15 mouse cellular contexts compared by ENCODE assay signal in the genomic region with DNA sequence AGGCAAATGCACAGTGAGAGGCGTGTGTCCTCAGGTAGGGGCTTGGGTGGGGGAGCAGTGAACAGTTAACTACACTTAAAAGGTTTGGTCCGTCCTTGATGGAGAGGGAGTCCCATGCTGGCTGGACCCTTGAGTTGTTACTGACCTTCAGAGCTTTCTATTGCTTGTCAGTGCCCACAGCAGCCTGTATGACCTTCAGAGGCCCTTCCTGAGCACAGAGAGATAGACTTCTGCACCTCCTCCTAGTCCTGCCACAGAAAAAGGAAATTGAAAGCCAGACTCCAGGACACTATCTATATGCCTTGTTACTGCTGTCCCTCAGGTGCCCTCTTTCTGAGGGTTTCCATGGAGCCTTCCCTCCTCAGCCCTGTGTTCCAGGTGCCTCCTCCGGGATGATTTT.
"Had no signal": no experiment of that assay in that cellular context is flagged by ENCODE, and none has a peak within 500 bp of the region (broad histone marks: within the 10 kb centered on the region; RNA-seq: fewer than 3 reads in every experiment).

No protein-coding gene starts in this region.

- DNase-seq: kidney, postnatal 36 days; layer of hippocampus, adult 9-11 months; layer of hippocampus, postnatal 36 days; lung, embryonic 14.5 days; lung, postnatal 10 days; retina, postnatal 1 day; right cerebral cortex, postnatal 4 days; spleen, adult 18-20 months; thymus, adult 18-20 months; thymus, postnatal 14 days had no signal

- H3K27ac ChIP-seq: limb, embryonic 15.5 days; liver, embryonic 12.5 days; midbrain, embryonic 10.5 days; neural tube, embryonic 13.5 days had no signal

- H3K9me3 ChIP-seq: limb, embryonic 15.5 days; liver, embryonic 12.5 days; midbrain, embryonic 10.5 days; neural tube, embryonic 13.5 days had no signal

- H3K36me3 ChIP-seq: limb, embryonic 15.5 days; liver, embryonic 12.5 days; midbrain, embryonic 10.5 days; neural tube, embryonic 13.5 days had no signal

- H3K9ac ChIP-seq: limb, embryonic 15.5 days; liver, embryonic 12.5 days; lung, embryonic 14.5 days; neural tube, embryonic 13.5 days had no signal

- ATAC-seq: liver, embryonic 12.5 days; midbrain, embryonic 16.5 days had no signal

- H3K4me3 ChIP-seq: limb, embryonic 15.5 days; liver, embryonic 12.5 days; midbrain, embryonic 10.5 days; neural tube, embryonic 13.5 days had no signal

- H3K27me3 ChIP-seq: limb, embryonic 15.5 days; neural tube, embryonic 13.5 days had no signal

- H3K4me1 ChIP-seq: liver, embryonic 12.5 days; midbrain, embryonic 10.5 days; neural tube, embryonic 13.5 days had no signal

- H3K4me2 ChIP-seq: limb, embryonic 15.5 days; liver, embryonic 12.5 days; lung, embryonic 14.5 days; neural tube, embryonic 13.5 days had no signal
